Comparison of ENCODE assay signal across 18 mouse cellular contexts in genomic region chr10:43033481-43034248, GRCm38 (mm10).
A peak's percentile ranks its signal among the peaks of the same experiment; 100 is the strongest.
DNase-seq lines count a peak whose midpoint lies in the region; ATAC-seq and TF ChIP-seq lines count a peak whose summit lies in the region.
"Had no signal": no experiment of that assay in that cellular context is flagged by ENCODE, and none has a peak within 500 bp of the region (broad histone marks: within the 10 kb centered on the region; RNA-seq: fewer than 3 reads in every experiment).

No protein-coding gene starts in this region.

- H3K27ac ChIP-seq in forebrain, embryonic 10.5 days: peak overlapping the region; percentile 26; the same call in 1 of the 2 replicates
- H3K27ac ChIP-seq in forebrain, embryonic 11.5 days (ENCODE audit: low read depth, low read length): no peak overlapping the region
- H3K27ac ChIP-seq in neural tube, embryonic 13.5 days (replicated peaks): peak overlapping the region; percentile 34
- H3K27ac ChIP-seq in midbrain, embryonic 16.5 days (ENCODE audit: low read length): peak overlapping the region; percentile 70
- no peak overlapping the region for H3K27ac ChIP-seq in gastrocnemius, adult 2 months
- H3K27ac ChIP-seq: stomach, postnatal 0 days had no signal

- WGBS in forebrain, embryonic 10.5 days: 84% methylated on average over 15 of the region's 15 CpGs
- 68% methylated on average over 15 of the region's 15 CpGs for WGBS in forebrain, embryonic 11.5 days
- 65% methylated on average over 15 of the region's 15 CpGs for WGBS in neural tube, embryonic 13.5 days
- 42% methylated on average over 15 of the region's 15 CpGs for WGBS in midbrain, embryonic 16.5 days

- no peak overlapping the region for H3K9ac ChIP-seq in forebrain, embryonic 11.5 days (ENCODE audit: low read length)
- no peak overlapping the region for H3K9ac ChIP-seq in neural tube, embryonic 13.5 days
- peak overlapping the region; percentile 23; the same call in 1 of the 2 replicates for H3K9ac ChIP-seq in midbrain, embryonic 16.5 days (ENCODE audit: low read depth, low read length)

- intact Hi-C loops in gastrocnemius, adult 2 months (cut with DNase I): loop anchor here (2.0 kb wide), 1 partner anchor 45 kb away; no protein-coding TSS in a partner anchor

- peaks cover 13% of the 10 kb centered on the region for H3K27me3 ChIP-seq in forebrain, embryonic 10.5 days (ENCODE audit: poor library complexity, severe bottlenecking)
- no peaks in the 10 kb centered on the region for H3K27me3 ChIP-seq in forebrain, embryonic 11.5 days (ENCODE audit: control insufficient read depth, insufficient read depth, low read length)
- H3K27me3 ChIP-seq in neural tube, embryonic 13.5 days: no peaks in the 10 kb centered on the region; the same call in 1 of the 2 replicates
- H3K27me3 ChIP-seq in midbrain, embryonic 16.5 days (ENCODE audit: control insufficient read depth, insufficient read depth, low read depth, low read length): no peaks in the 10 kb centered on the region

- H3K4me1 ChIP-seq in forebrain, embryonic 10.5 days: peaks cover 51% of the 10 kb centered on the region
- 0 out of 2 replicates have a peak, but pooled peaks cover 3% of the 10 kb centered on the region for H3K4me1 ChIP-seq in forebrain, embryonic 11.5 days (replicated peaks; ENCODE audit: control insufficient read depth, insufficient read depth, low read length)
- H3K4me1 ChIP-seq in neural tube, embryonic 13.5 days (replicated peaks): peaks cover 64% of the 10 kb centered on the region
- H3K4me1 ChIP-seq in midbrain, embryonic 16.5 days (ENCODE audit: control insufficient read depth, insufficient read depth, low read length): peaks cover 32% of the 10 kb centered on the region

- no peaks in the 10 kb centered on the region; the same call in 1 of the 2 replicates for H3K9me3 ChIP-seq in forebrain, embryonic 10.5 days
- H3K9me3 ChIP-seq in forebrain, embryonic 11.5 days (ENCODE audit: control insufficient read depth, low read length): no peaks in the 10 kb centered on the region
- no peaks in the 10 kb centered on the region for H3K9me3 ChIP-seq in neural tube, embryonic 13.5 days
- H3K9me3 ChIP-seq in midbrain, embryonic 16.5 days (replicated peaks; ENCODE audit: control insufficient read depth, low read length, poor library complexity, severe bottlenecking): no peaks in the 10 kb centered on the region

- DNase-seq in forebrain, embryonic 10.5 days (ENCODE audit: extremely low spot score, low spot score): no peak
- DNase-seq in forebrain, embryonic 11.5 days (ENCODE audit: low spot score): no peak
- DNase-seq in neural tube, embryonic 10.5 days (ENCODE audit: extremely low spot score, low spot score): no peak
- no peak for DNase-seq in urinary bladder, postnatal 25 days (ENCODE audit: low spot score)
- DNase-seq in gastrocnemius, adult 2 months: no peak
- no peak for DNase-seq in urinary bladder, adult 2 months (ENCODE audit: low spot score)
- DNase-seq: adrenal gland, postnatal 10 days; cerebellum, postnatal 14 days; heart, postnatal 10 days; lung, adult 18-20 months had no signal

- no peak for ATAC-seq in forebrain, embryonic 11.5 days (replicated peaks; ENCODE audit: low FRiP score)
- ATAC-seq in neural tube, embryonic 13.5 days (ENCODE audit: low read depth): no peak
- ATAC-seq in midbrain, embryonic 16.5 days: peak; percentile 50
- ATAC-seq: activated CD4-positive, CD25-positive, alpha-beta regulatory T cell, adult 4 months had no signal

- no peak overlapping the region for H3K4me2 ChIP-seq in forebrain, embryonic 11.5 days (ENCODE audit: low read depth, low read length, severe bottlenecking)
- H3K4me2 ChIP-seq in neural tube, embryonic 13.5 days: no peak overlapping the region
- H3K4me2 ChIP-seq in midbrain, embryonic 16.5 days (ENCODE audit: low read length): no peak overlapping the region
- H3K4me2 ChIP-seq: heart, embryonic 11.5 days; liver, embryonic 11.5 days had no signal

- H3K4me3 ChIP-seq in forebrain, embryonic 10.5 days: no peak overlapping the region
- no peak overlapping the region for H3K4me3 ChIP-seq in forebrain, embryonic 11.5 days (ENCODE audit: low read depth, low read length)
- no peak overlapping the region for H3K4me3 ChIP-seq in neural tube, embryonic 13.5 days
- H3K4me3 ChIP-seq in midbrain, embryonic 16.5 days (ENCODE audit: low read depth, low read length): no peak overlapping the region
- H3K4me3 ChIP-seq in gastrocnemius, adult 2 months: no peak overlapping the region
- H3K4me3 ChIP-seq: megakaryocyte, embryonic 14.5 days; myocyte had no signal

- no peak for TF ChIP-seq CTCF in gastrocnemius, adult 2 months (IDR thresholded peaks at IDR 0.05)

- 0 out of 2 replicates have a peak, but pooled peaks cover 8% of the 10 kb centered on the region for H3K36me3 ChIP-seq in forebrain, embryonic 10.5 days (replicated peaks)
- H3K36me3 ChIP-seq in forebrain, embryonic 11.5 days (ENCODE audit: control insufficient read depth, insufficient read depth, low read length): no peaks in the 10 kb centered on the region
- no peaks in the 10 kb centered on the region for H3K36me3 ChIP-seq in neural tube, embryonic 13.5 days
- no peaks in the 10 kb centered on the region for H3K36me3 ChIP-seq in midbrain, embryonic 16.5 days (ENCODE audit: control insufficient read depth, insufficient read depth, low read length)

Comparison
In these comparisons a context has a peak if more than half of its experiments do, and no peak if none do; other contexts are left out.
1. H3K27ac ChIP-seq: peak in forebrain, embryonic 10.5 days (single experiment), neural tube, embryonic 13.5 days (single experiment) and midbrain, embryonic 16.5 days (single experiment); none in forebrain, embryonic 11.5 days (single experiment) and gastrocnemius, adult 2 months (single experiment).